Mouse (Mus musculus) thymus, adult 18-20 months (tissue): ENCODE data around the gene Eps15l1.

ENCODE experiments used
- DNase-seq, 2 experiments: peaks; one replicate each; pipeline ENCODE4 v3.0.0; 2022; ENCODE audit warnings: mixed read lengths in 2 of 2

Eps15l1 gene

DNA sequence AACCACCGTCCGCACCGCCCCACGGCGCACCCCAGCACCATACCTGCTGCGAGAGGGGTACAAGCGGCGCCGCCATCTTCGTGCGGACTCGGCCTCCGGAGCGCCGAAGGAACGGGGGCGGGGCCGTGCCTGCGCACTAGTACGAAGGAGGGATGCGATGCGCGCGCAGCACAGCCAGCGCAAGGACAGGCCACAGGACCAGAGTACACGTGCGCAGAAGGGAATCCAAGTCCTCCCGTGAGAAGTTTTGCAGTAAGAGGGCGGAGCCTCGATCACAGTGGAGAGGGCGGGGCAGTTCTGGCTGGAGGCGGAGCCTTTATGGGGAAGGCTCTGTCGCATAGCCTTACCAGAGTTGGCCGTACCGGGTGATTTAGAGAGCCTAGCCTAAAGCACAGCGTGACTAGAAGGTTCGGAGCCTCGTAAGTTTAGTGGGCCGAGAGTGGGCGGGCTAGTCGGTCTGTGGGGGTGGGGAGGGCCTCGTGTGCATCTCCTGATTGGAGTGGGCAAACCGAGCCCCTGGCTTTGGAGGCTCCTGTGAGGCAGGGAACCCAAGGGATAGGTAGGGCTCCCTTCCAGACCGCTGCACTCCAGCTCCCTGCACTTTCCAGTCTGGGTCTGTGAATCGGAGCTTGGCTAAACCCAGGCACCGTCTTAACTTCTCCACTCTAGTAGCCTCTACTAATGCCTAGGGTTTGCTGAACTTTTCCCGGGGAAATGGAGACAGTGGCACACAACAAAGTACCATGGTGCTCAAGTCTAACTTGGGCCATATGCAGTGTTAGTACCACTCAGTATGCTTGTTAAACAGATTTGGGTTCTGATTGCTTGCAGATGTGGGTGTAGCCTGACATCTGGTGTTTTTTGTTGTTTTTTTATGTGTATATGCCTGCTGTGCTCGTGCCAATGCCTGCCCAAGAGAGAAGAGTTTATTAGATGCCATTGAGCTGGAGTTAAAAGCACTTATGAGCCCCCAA, at the start of gene Eps15l1:
Gene Eps15l1 (minus strand): TSS at position 99 of the 974 bp plus-strand sequence.
- peak; percentile 99 for DNase-seq

- DNase-seq, result no peak
These were observed 49.4 kb upstream of the Eps15l1 start for GRCm38 (mm10) chr8:72470684-72471083.

- no peak for DNase-seq
These were observed 48.7 kb upstream of the Eps15l1 start for GRCm38 (mm10) chr8:72469984-72470383.

- no peak for DNase-seq
These were observed 48.0 kb upstream of the Eps15l1 start for GRCm38 (mm10) chr8:72469243-72469642.

GRCm38 (mm10) chr8:72464211-72464610, 43.0 kb upstream of the Eps15l1 start:
- no peak for DNase-seq

DNA sequence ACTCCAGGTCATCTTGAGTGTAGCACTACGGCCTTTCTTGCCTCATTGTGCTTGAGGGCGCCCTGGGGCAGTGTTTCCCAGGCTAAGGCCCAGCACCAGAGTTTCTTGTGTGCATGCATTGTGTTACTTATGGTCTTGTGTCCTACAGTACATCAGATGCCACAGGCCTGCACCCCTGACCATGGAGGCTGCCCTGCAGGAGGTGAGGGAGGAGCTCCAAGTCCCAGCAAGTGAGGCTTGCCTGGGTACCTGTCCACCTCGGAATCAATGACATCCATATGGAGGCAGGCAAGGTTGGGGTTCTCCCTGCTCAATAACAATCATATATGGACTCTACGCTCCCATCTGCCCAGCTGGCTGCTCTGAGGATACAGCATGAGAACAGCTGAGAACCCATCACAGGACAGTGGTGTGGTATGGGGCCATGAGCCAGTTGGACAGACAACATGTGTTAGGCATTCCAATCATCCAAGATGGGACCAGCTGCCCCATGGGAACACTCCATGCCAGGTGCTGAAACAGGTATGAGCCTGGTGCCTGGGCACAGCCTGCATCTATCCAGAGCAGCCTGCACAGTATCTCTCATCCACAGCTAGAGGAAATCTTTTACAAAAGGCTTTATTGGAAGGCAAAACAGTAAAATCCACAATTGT, 38.7 kb upstream of the Eps15l1 start:
- DNase-seq, result no peak

- DNase-seq, result no peak
These were observed 37.2 kb upstream of the Eps15l1 start for GRCm38 (mm10) chr8:72458457-72458856.

DNA sequence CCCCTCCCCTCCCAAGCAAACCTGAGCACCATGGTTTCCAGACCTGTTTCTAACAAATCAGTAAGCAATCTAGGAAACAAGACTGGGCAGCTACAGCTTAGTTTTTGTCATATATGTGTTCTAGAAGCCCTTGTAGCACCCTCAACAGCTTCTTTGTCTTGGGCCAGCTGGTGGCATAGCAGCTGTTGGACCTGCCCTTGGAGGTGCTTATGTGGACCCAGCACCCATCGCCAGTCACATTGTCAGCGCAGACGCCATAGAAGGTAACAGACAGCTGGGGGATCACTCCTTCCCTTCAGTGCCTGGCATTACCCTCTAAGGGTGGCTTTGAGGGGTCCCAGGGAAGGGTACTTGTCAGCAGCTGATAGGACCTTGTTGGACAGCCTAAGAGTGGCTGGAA, 36.5 kb upstream of the Eps15l1 start:
- DNase-seq, result no peak

- DNase-seq, result no peak
These were observed 34.1 kb upstream of the Eps15l1 start for GRCm38 (mm10) chr8:72455317-72455716.

DNA sequence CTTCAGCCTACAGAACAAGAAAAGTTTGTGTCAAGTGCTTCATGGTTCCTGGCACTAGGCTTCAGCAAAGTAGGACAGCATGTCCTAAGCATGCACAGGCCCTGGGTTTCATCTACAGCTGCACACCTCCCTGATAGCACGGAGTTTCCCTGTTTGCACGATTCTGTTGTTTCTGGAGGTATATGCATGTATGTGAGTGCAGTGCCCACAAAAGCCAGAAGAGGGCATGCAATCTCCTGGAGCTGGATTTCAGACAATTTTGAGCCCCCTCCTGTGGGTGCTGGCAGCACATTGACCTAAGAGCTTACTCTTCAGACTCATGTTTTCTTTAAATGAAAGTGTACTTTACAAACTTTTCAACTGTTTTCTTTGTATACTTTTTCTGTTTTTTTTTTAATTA, 32.6 kb upstream of the Eps15l1 start:
- DNase-seq, result no peak

DNA sequence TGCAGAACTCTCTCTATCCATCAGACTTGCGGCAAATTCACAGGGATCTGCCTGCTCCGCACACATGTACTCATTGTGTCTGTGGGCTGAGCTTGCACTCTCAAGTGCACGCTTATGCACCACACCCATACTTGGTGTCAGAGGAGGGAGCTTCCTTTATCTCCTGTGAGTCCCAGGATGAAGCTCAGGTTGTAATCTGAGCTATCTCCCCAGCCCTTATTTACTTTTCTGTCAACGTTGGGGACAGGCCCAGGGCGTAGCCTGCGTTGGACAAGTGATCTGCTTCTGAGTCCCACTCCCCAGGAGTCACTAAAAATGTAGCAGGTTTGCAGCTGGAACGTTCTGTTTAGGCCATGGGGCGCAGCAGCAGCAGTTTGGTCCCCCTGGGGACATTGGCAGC, 30.3 kb upstream of the Eps15l1 start:
- DNase-seq, result no peak

- DNase-seq, result no peak
These were observed 23.8 kb upstream of the Eps15l1 start for GRCm38 (mm10) chr8:72445071-72445470.

DNA sequence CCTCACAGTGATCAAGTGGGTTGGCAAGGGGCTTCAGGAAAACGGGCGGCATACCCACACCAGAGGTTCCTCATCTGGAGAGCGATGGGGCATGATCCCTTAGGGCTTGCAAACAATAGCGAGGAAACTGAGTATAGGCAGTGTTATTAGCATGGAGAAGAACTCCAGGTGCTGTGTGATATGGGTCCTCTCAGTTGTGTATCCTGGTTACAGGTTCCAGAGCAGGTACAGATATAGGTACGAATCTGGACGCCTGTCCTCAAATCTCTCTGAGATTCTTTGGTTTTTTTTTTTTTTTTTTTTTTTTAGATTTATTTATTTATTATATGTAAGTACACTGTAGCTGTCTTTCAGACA, 22.7 kb upstream of the Eps15l1 start:
- DNase-seq, result no peak

- peak; percentile 97 to 98 for DNase-seq
These were observed 22.2 kb upstream of the Eps15l1 start, which contains the start of the genes Calr3 and 1700030K09Rik for GRCm38 (mm10) chr8:72443338-72443993. TSS of gene Calr3 (minus strand) at chr8:72443870. TSS of gene 1700030K09Rik (plus strand) at chr8:72443880.

- DNase-seq, result no peak
These were observed 17.2 kb upstream of the Eps15l1 start for GRCm38 (mm10) chr8:72438248-72439015.

GRCm38 (mm10) chr8:72434952-72435351, 13.7 kb upstream of the Eps15l1 start:
- no peak for DNase-seq

DNA sequence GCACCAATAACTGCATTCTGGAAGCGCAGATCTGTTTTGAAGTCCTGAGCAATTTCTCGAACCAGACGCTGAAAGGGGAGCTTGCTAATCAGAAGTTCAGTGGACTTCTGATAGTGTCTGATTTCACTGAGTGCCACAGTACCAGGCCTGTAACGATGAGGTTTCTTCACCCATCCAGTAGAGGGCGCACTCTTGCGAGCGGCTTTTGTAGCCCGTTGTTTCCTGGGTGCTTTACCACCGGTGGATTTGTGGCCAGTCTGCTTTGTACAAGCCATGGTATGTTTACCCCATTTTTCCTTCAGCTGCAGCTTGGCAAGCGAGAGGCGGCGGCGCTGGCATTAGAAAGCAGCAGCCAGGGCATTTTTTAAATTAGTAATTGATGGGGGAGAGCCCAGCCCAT, 8.4 kb upstream of the Eps15l1 start:
- peak; percentile 13 to 31 for DNase-seq

- DNase-seq, result no peak
These were observed 1.7 kb upstream of the Eps15l1 start for GRCm38 (mm10) chr8:72422926-72423325.

GRCm38 (mm10) chr8:72420571-72421361, 494 bp downstream of the Eps15l1 start:
- peak; percentile 47 to 50 for DNase-seq

DNA sequence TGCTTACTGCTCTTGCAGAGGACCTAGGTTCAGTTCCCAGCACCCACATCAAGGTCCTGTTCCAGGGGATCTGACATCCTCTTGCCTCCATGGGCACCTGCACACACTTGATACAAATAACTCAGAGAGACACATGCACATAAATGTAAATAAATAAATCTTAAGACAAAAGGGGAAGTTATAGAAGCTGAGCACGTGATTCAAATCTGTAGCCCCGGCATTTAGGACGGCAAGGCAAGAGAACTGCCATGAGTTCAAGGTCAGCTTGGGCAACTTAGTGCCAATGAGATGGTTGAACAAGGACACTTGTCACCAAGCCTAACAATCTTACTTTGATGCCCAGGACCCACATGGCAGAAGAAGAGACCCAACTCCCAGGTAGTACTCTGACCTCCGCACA, 3.2 kb downstream of the Eps15l1 start:
- no peak for DNase-seq

DNA sequence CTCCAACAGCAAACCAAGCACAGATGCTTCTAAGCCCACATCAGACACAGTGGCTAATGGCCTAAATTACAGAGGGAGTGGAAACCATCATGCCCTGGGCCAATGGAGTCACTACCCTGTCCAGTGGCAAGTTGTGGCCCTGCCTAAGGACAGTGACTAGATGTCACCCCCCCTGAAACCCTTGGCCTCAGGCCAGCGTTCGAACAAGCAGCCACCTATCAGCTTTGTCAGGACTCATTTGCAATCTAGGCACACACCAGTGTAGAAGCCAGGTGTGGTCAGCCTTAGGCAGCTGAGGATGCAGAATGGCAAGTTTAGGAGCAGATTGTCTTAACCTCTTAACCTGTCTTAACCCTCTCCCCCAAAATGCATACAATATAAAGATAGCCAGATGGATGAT, 6.0 kb downstream of the Eps15l1 start:
- DNase-seq, result no peak

GRCm38 (mm10) chr8:72413839-72414238, 7.4 kb downstream of the Eps15l1 start:
- no peak for DNase-seq
